Mouse (Mus musculus) MEL (cell line): ENCODE measurements at regions not wholly inside any gene's neighbourhood (a gene's known extent, or its start where the extent isn't known, plus 50 kb on each side); places are given as distances from the start of the nearest gene placed in this dataset.

Experiments
- BHLHE40 ChIP-seq: IDR thresholded peaks from 2 replicates; pipeline ENCODE4 v1.6.1; 2012; ENCODE audit warnings: low read depth, mild to moderate bottlenecking, inconsistent platforms, low read length, improper control_type of control experiment, borderline replicate concordance
- CHD1 ChIP-seq: IDR thresholded peaks from 2 replicates; pipeline ENCODE4 v1.6.1; 2012; ENCODE audit warnings: low read depth, mild to moderate bottlenecking, inconsistent platforms, low read length, improper control_type of control experiment
- CHD2 ChIP-seq: IDR thresholded peaks from 2 replicates; pipeline ENCODE4 v1.6.1; 2011; ENCODE audit warnings: low read length, improper control_type of control experiment
- CTCF ChIP-seq, 3 experiments: IDR thresholded peaks in 2 of 3; conservative IDR thresholded peaks in 1 of 3; 2 replicates each; pipeline ENCODE4 v1.5.1; 2011 to 2012; ENCODE audit warnings: low read length in 3 of 3, low read depth in 2 of 3, mild to moderate bottlenecking in 2 of 3, improper control_type of control experiment in 1 of 3, inconsistent platforms in 1 of 3, mixed read lengths in 1 of 3, moderate library complexity in 1 of 3; ENCODE audit not compliant: control insufficient read depth in 1 of 3, insufficient read depth in 1 of 3, poor library complexity in 1 of 3, severe bottlenecking in 1 of 3
- E2F4 ChIP-seq: IDR thresholded peaks from 2 replicates; pipeline ENCODE4 v1.6.1; 2011; ENCODE audit warnings: low read depth, low read length, improper control_type of control experiment, borderline replicate concordance
- EP300 ChIP-seq, 2 experiments: IDR thresholded peaks; 2 replicates each; pipeline ENCODE4 v1.6.1; 2011; ENCODE audit warnings: improper control_type of control experiment in 2 of 2, low read length in 2 of 2, low read depth in 1 of 2, mild to moderate bottlenecking in 1 of 2
- ETS1 ChIP-seq: IDR thresholded peaks from 2 replicates; pipeline ENCODE4 v1.6.1; 2012; ENCODE audit warnings: low read depth, mild to moderate bottlenecking, inconsistent platforms, low read length, improper control_type of control experiment, moderate library complexity
- MAFK ChIP-seq: IDR thresholded peaks from 2 replicates; pipeline ENCODE4 v1.6.1; 2011; ENCODE audit warnings: low read depth, mild to moderate bottlenecking, low read length, improper control_type of control experiment, borderline replicate concordance
- MYB ChIP-seq: IDR thresholded peaks from 2 replicates; pipeline ENCODE4 v1.6.1; 2011; ENCODE audit warnings: mild to moderate bottlenecking, low read depth, low read length, improper control_type of control experiment
- POLR2A ChIP-seq, 2 experiments: IDR thresholded peaks; 2 replicates each; pipeline ENCODE4 v1.6.1; 2011 to 2012; ENCODE audit warnings: low read length in 2 of 2, mild to moderate bottlenecking in 2 of 2, control low read depth in 1 of 2, improper control_type of control experiment in 1 of 2, low read depth in 1 of 2, moderate library complexity in 1 of 2; ENCODE audit not compliant: control insufficient read depth in 1 of 2, insufficient read depth in 1 of 2, poor library complexity in 1 of 2
- POLR2AphosphoS2 ChIP-seq: IDR thresholded peaks from 2 replicates; pipeline ENCODE4 v1.6.1; 2011; ENCODE audit warnings: low read length, improper control_type of control experiment
- SMC3 ChIP-seq: IDR thresholded peaks from 2 replicates; pipeline ENCODE4 v1.6.1; 2011; ENCODE audit warnings: low read depth, low read length, improper control_type of control experiment
- TBP ChIP-seq: IDR thresholded peaks from 2 replicates; pipeline ENCODE4 v1.8.0; 2011; ENCODE audit warnings: low read depth, low read length, improper control_type of control experiment

DNA sequence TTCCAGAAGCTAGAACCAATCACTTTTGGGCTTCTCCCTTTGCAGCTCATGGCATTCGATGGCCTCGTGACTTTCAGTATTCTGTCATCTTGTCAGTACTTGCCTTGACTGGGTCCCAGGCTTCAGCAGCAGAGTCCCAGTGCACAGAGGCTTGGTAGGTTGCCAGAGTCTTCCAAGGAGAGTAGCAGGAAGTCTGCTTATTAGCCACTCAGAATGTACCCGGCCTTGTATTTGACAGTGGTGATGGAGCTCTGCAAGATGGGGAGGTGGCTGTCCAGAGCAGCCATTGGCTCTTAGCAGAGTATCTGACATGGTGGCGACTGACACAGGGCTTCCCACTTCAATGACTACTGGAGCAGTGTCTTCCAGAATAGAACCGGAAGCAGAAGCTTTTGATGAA, 293.3 kb upstream of the Cdh5 start:
- TF ChIP-seq BHLHE40, result no peak
- TF ChIP-seq CTCF (IDR thresholded peaks at IDR 0.05 in 2 of 3, conservative IDR thresholded peaks at IDR 0.05 in 1 of 3; ENCODE audit: control insufficient read depth in 1 of 3, insufficient read depth in 1 of 3, low read depth in 2 of 3, low read length in 3 of 3, poor library complexity in 1 of 3, severe bottlenecking in 1 of 3), result no peak
- TF ChIP-seq POLR2AphosphoS2, result no peak
- TF ChIP-seq TBP, result no peak
- no peak for TF ChIP-seq MYB
- no peak for TF ChIP-seq EP300 (IDR thresholded peaks at IDR 0.05; ENCODE audit: low read depth in 1 of 2, low read length in 2 of 2)
- TF ChIP-seq POLR2A (IDR thresholded peaks at IDR 0.05; ENCODE audit: control insufficient read depth in 1 of 2, insufficient read depth in 1 of 2, low read depth in 1 of 2, low read length in 2 of 2, poor library complexity in 1 of 2), result no peak
- TF ChIP-seq ETS1, result no peak
- TF ChIP-seq E2F4, result no peak
- no peak for TF ChIP-seq CHD2
- no peak for TF ChIP-seq CHD1
- no peak for TF ChIP-seq SMC3
- no peak for TF ChIP-seq MAFK
